ENCODE assay signal across 11 mouse cellular contexts in genomic region chr4:82333413-82333812, GRCm38 (mm10).
"Had no signal": no experiment of that assay in that cellular context is flagged by ENCODE, and none has a peak within 500 bp of the region (broad histone marks: within the 10 kb centered on the region; RNA-seq: fewer than 3 reads in every experiment).

No protein-coding gene starts in this region.

- H3K4me1 ChIP-seq: liver, embryonic 13.5 days had no signal

- H3K4me2 ChIP-seq: limb, embryonic 12.5 days; liver, embryonic 13.5 days; midbrain, embryonic 13.5 days; neural tube, embryonic 15.5 days had no signal

- DNase-seq: kidney, postnatal 25 days; liver; liver, embryonic 13.5 days; liver, postnatal 0 days; spleen, adult 18-20 months; thymus, adult 2 months; thymus, postnatal 25 days had no signal

- H3K27me3 ChIP-seq: limb, embryonic 12.5 days; liver, embryonic 13.5 days; midbrain, embryonic 13.5 days; neural tube, embryonic 15.5 days had no signal

- H3K9me3 ChIP-seq: limb, embryonic 12.5 days; liver, embryonic 13.5 days; midbrain, embryonic 13.5 days; neural tube, embryonic 15.5 days had no signal

- ATAC-seq: liver, postnatal 0 days; midbrain, embryonic 13.5 days had no signal

- H3K27ac ChIP-seq: limb, embryonic 12.5 days; liver, embryonic 13.5 days; midbrain, embryonic 13.5 days; neural tube, embryonic 15.5 days had no signal

- H3K36me3 ChIP-seq: liver, embryonic 13.5 days; midbrain, embryonic 13.5 days; neural tube, embryonic 15.5 days had no signal

- H3K9ac ChIP-seq: limb, embryonic 12.5 days; liver, embryonic 13.5 days; liver, postnatal 0 days; midbrain, embryonic 13.5 days; neural tube, embryonic 15.5 days had no signal

- H3K4me3 ChIP-seq: limb, embryonic 12.5 days; liver, embryonic 13.5 days; midbrain, embryonic 13.5 days; myocyte; neural tube, embryonic 15.5 days had no signal
